ENCODE assay signal across 10 mouse cellular contexts in the genomic region with DNA sequence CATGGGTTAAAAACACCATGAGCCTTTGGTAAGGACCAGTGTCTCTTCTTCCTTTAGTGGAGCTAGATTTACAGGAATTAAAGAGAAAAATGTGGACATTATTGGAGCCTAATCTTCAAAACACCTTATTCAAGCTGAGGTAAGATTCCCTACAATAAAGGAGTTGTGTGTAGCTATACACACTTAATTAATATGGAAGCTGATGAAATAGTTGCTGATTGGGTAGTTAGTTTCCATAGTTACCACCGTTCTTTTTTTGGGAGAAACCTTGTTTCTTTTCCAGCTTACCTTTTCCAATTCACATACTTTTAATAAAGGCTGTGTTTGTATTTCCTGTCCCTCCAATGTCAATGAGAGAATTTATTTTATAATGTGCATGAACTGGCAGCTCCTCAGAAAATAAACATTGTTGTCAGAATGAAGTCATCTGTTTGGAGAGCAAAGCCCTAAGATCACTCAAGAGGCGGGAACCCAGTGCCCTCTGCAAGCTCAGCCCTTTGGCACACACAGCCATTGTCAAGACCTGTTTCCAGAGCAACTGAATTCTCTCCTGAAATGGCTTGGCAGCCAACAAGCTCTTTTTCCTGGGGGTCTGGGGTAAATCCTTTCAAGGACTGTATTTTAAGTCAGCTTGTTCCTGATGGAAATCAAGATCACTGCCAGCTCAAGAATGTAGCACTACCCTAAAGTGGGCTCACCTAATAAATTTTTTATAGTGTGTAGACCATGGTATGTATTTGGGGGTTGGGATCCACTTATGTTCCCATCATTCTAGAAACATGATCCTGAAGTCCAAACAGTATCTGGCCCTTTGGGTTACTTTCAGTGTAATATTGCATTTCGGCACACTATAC.
A peak's percentile ranks its signal among the peaks of the same experiment; 100 is the strongest.
DNase-seq lines count a peak whose midpoint lies in the region; ATAC-seq and TF ChIP-seq lines count a peak whose summit lies in the region.
"Had no signal": no experiment of that assay in that cellular context is flagged by ENCODE, and none has a peak within 500 bp of the region (broad histone marks: within the 10 kb centered on the region; RNA-seq: fewer than 3 reads in every experiment).

No protein-coding gene starts in this region.

- TF ChIP-seq CTCF in midbrain, postnatal 0 days (IDR thresholded peaks at IDR 0.05) = no peak
- no peak for TF ChIP-seq CTCF in layer of hippocampus, adult 2 months (conservative IDR thresholded peaks at IDR 0.05)

- H3K9me3 ChIP-seq in hindbrain, embryonic 13.5 days = no peaks in the 10 kb centered on the region
- no peaks in the 10 kb centered on the region for H3K9me3 ChIP-seq in hindbrain, embryonic 11.5 days (ENCODE audit: control insufficient read depth, low read length)
- H3K9me3 ChIP-seq in embryonic facial prominence, embryonic 14.5 days (ENCODE audit: control insufficient read depth, low read length) = no peaks in the 10 kb centered on the region
- H3K9me3 ChIP-seq in limb, embryonic 15.5 days = no peaks in the 10 kb centered on the region
- H3K9me3 ChIP-seq in midbrain, postnatal 0 days (ENCODE audit: low read length) = no peaks in the 10 kb centered on the region

- H3K4me2 ChIP-seq in hindbrain, embryonic 13.5 days = no peak overlapping the region
- H3K4me2 ChIP-seq in hindbrain, embryonic 11.5 days (replicated peaks; ENCODE audit: low read depth, low read length) = no peak overlapping the region
- no peak overlapping the region for H3K4me2 ChIP-seq in embryonic facial prominence, embryonic 14.5 days (ENCODE audit: low read depth, low read length)
- no peak overlapping the region for H3K4me2 ChIP-seq in limb, embryonic 15.5 days
- H3K4me2 ChIP-seq in midbrain, postnatal 0 days (ENCODE audit: low read depth, low read length, poor library complexity, severe bottlenecking) = no peak overlapping the region

- no peaks in the 10 kb centered on the region for H3K27me3 ChIP-seq in hindbrain, embryonic 13.5 days
- H3K27me3 ChIP-seq in hindbrain, embryonic 11.5 days (ENCODE audit: control insufficient read depth, insufficient read depth, low read length) = no peaks in the 10 kb centered on the region
- H3K27me3 ChIP-seq in embryonic facial prominence, embryonic 14.5 days (replicated peaks; ENCODE audit: control insufficient read depth, insufficient read depth, low read length) = no peaks in the 10 kb centered on the region
- H3K27me3 ChIP-seq in limb, embryonic 15.5 days = no peaks in the 10 kb centered on the region
- no peaks in the 10 kb centered on the region for H3K27me3 ChIP-seq in midbrain, postnatal 0 days (ENCODE audit: insufficient read depth, low read length)
- H3K27me3 ChIP-seq: CH12.LX had no signal

- 0 out of 2 replicates have a peak, but pooled peaks cover 3% of the 10 kb centered on the region for H3K4me1 ChIP-seq in hindbrain, embryonic 13.5 days (replicated peaks)
- no peaks in the 10 kb centered on the region for H3K4me1 ChIP-seq in hindbrain, embryonic 11.5 days (replicated peaks; ENCODE audit: control insufficient read depth, insufficient read depth, low read length)
- H3K4me1 ChIP-seq in embryonic facial prominence, embryonic 14.5 days (ENCODE audit: control insufficient read depth, insufficient read depth, low read length) = peaks cover 3% of the 10 kb centered on the region; the same call in 1 of the 2 replicates
- H3K4me1 ChIP-seq in limb, embryonic 15.5 days = peaks cover 19% of the 10 kb centered on the region; the same call in 1 of the 2 replicates
- H3K4me1 ChIP-seq in midbrain, postnatal 0 days (ENCODE audit: insufficient read depth, low read length) = no peaks in the 10 kb centered on the region

- intact Hi-C loops in gastrocnemius, postnatal 36 days (cut with DNase I) = no loop called here

- no peak overlapping the region for H3K4me3 ChIP-seq in hindbrain, embryonic 13.5 days
- H3K4me3 ChIP-seq in hindbrain, embryonic 11.5 days (ENCODE audit: low read depth, low read length) = no peak overlapping the region
- H3K4me3 ChIP-seq in embryonic facial prominence, embryonic 14.5 days (ENCODE audit: low read depth, low read length) = no peak overlapping the region
- no peak overlapping the region for H3K4me3 ChIP-seq in limb, embryonic 15.5 days
- no peak overlapping the region for H3K4me3 ChIP-seq in midbrain, postnatal 0 days (ENCODE audit: low read depth, low read length)
- H3K4me3 ChIP-seq in layer of hippocampus, adult 2 months = no peak overlapping the region

- DNase-seq in hindbrain, embryonic 11.5 days (ENCODE audit: low spot score) = no peak
- peak; percentile 84 for DNase-seq in embryonic facial prominence, embryonic 14.5 days (ENCODE audit: low spot score)
- peak; percentile 82 for DNase-seq in midbrain, postnatal 0 days (ENCODE audit: low spot score)
- DNase-seq in gastrocnemius, postnatal 36 days = no peak
- DNase-seq in layer of hippocampus, adult 2 months (ENCODE audit: low spot score in 2 of 2) = no peak
- no peak for DNase-seq in spleen, adult 12 weeks (ENCODE audit: low spot score)
- DNase-seq: retina, postnatal 1 day had no signal

- H3K36me3 ChIP-seq in hindbrain, embryonic 13.5 days = no peaks in the 10 kb centered on the region
- H3K36me3 ChIP-seq in hindbrain, embryonic 11.5 days (ENCODE audit: control insufficient read depth, insufficient read depth, low read length) = no peaks in the 10 kb centered on the region
- no peaks in the 10 kb centered on the region for H3K36me3 ChIP-seq in embryonic facial prominence, embryonic 14.5 days (ENCODE audit: control insufficient read depth, insufficient read depth, low read length)
- H3K36me3 ChIP-seq in limb, embryonic 15.5 days = no peaks in the 10 kb centered on the region
- no peaks in the 10 kb centered on the region for H3K36me3 ChIP-seq in midbrain, postnatal 0 days (ENCODE audit: insufficient read depth, low read length)

- ATAC-seq in hindbrain, embryonic 13.5 days (ENCODE audit: low FRiP score) = 0 out of 2 replicates have a peak, but pooled peaks have one; percentile 61
- ATAC-seq in hindbrain, embryonic 11.5 days (ENCODE audit: low FRiP score) = no peak
- peak; percentile 41; the same call in 1 of the 2 replicates for ATAC-seq in embryonic facial prominence, embryonic 14.5 days (ENCODE audit: low read depth)
- ATAC-seq in limb, embryonic 15.5 days (ENCODE audit: insufficient number of reproducible peaks, low FRiP score, low TSS enrichment, low read depth) = peak; percentile 75
- peak; percentile 78 for ATAC-seq in midbrain, postnatal 0 days (ENCODE audit: low FRiP score)

- no peak overlapping the region for H3K9ac ChIP-seq in hindbrain, embryonic 13.5 days
- H3K9ac ChIP-seq in hindbrain, embryonic 11.5 days (ENCODE audit: low read depth, low read length) = no peak overlapping the region
- no peak overlapping the region for H3K9ac ChIP-seq in embryonic facial prominence, embryonic 14.5 days (ENCODE audit: low read depth, low read length)
- no peak overlapping the region for H3K9ac ChIP-seq in limb, embryonic 15.5 days
- H3K9ac ChIP-seq in midbrain, postnatal 0 days (replicated peaks; ENCODE audit: low read length, poor library complexity, severe bottlenecking) = no peak overlapping the region

- WGBS in hindbrain, embryonic 13.5 days = 63% methylated on average over 3 of the region's 3 CpGs
- WGBS in hindbrain, embryonic 11.5 days = 83% methylated on average over 3 of the region's 3 CpGs
- WGBS in embryonic facial prominence, embryonic 14.5 days = 66% methylated on average over 3 of the region's 3 CpGs
- 40% methylated on average over 3 of the region's 3 CpGs for WGBS in limb, embryonic 15.5 days
- WGBS in midbrain, postnatal 0 days = 49% methylated on average over 3 of the region's 3 CpGs

- no peak overlapping the region for H3K27ac ChIP-seq in hindbrain, embryonic 13.5 days
- H3K27ac ChIP-seq in hindbrain, embryonic 11.5 days (ENCODE audit: low read depth, low read length) = no peak overlapping the region
- H3K27ac ChIP-seq in embryonic facial prominence, embryonic 14.5 days (replicated peaks; ENCODE audit: low read depth, low read length) = no peak overlapping the region
- peak overlapping the region; percentile 65 for H3K27ac ChIP-seq in limb, embryonic 15.5 days
- H3K27ac ChIP-seq in midbrain, postnatal 0 days (ENCODE audit: low read depth, low read length) = peak overlapping the region; percentile 18; the same call in 1 of the 2 replicates
- H3K27ac ChIP-seq in layer of hippocampus, adult 2 months = no peak overlapping the region

Comparison
In these comparisons a context has a peak if more than half of its experiments do, and no peak if none do; other contexts are left out.
1. H3K27ac ChIP-seq: peak in limb, embryonic 15.5 days (single experiment) and midbrain, postnatal 0 days (single experiment); none in hindbrain, embryonic 13.5 days (single experiment), hindbrain, embryonic 11.5 days (single experiment), embryonic facial prominence, embryonic 14.5 days (single experiment) and layer of hippocampus, adult 2 months (single experiment).
2. DNase-seq: peak in embryonic facial prominence, embryonic 14.5 days (single experiment) and midbrain, postnatal 0 days (single experiment); none in hindbrain, embryonic 11.5 days (single experiment), gastrocnemius, postnatal 36 days (0 of 2), layer of hippocampus, adult 2 months (0 of 2) and spleen, adult 12 weeks (single experiment).